Mouse (Mus musculus) G1E (cell line): ENCODE data around the gene Rmdn2.

Experiments
- CTCF ChIP-seq: IDR thresholded peaks from 2 replicates; pipeline ENCODE4 v1.5.1; 2012; ENCODE audit warnings: low read depth, low read length, inconsistent platforms, mixed read lengths
- GATA1 ChIP-seq: IDR thresholded peaks from 2 replicates; pipeline ENCODE4 v1.6.1; 2012; ENCODE audit warnings: borderline replicate concordance, low read length, inconsistent platforms, mixed read lengths
- GATA2 ChIP-seq: IDR thresholded peaks from 2 replicates; pipeline ENCODE4 v1.6.1; 2012; ENCODE audit warnings: low read depth, low read length, inconsistent platforms, borderline replicate concordance
- POLR2AphosphoS5 ChIP-seq: IDR thresholded peaks from 2 replicates; pipeline ENCODE4 v1.6.1; 2012; ENCODE audit warnings: low read depth, low read length, inconsistent platforms; ENCODE audit not compliant: insufficient replicate concordance
- TAL1 ChIP-seq: conservative IDR thresholded peaks from 2 replicates; pipeline ENCODE4 v1.6.1; 2012; ENCODE audit warnings: low read depth, low read length, inconsistent platforms, mixed read lengths

GRCm38 (mm10) chr17:79598151-79598550 lies 13.5 kb upstream of the Rmdn2 start:
- TF ChIP-seq CTCF (no peak), TAL1 (no peak), GATA2 (no peak), GATA1 (no peak), POLR2AphosphoS5 (no peak)
